Mouse (Mus musculus) C2C12 (cell line): Measurements from ENCODE around the gene Mrpl16. TPM values are rescaled to one million over a fixed set of nuclear protein-coding genes. Genes with fewer than 3 reads are reported as not detected.
A peak's percentile ranks its signal among the peaks of the same experiment; 100 is the strongest.

ENCODE experiments used
- H3K27me3 ChIP-seq: one replicate; pipeline ENCODE4 v1.6.1; 2011; ENCODE audit not compliant: control insufficient read depth, insufficient read depth, insufficient read length
- H3K36me3 ChIP-seq: one replicate; pipeline ENCODE4 v1.6.1; 2011; ENCODE audit not compliant: control insufficient read depth, insufficient read depth
- H3K4me3 ChIP-seq: one replicate; pipeline ENCODE4 v1.5.1; 2011; ENCODE audit warnings: mild to moderate bottlenecking, control low read depth; ENCODE audit not compliant: poor library complexity, insufficient read depth, severe bottlenecking
- H3K79me2 ChIP-seq: one replicate; pipeline ENCODE4 v1.6.1; 2011; ENCODE audit not compliant: control insufficient read depth, insufficient read depth
- H3K79me3 ChIP-seq: one replicate; pipeline ENCODE4 v1.6.1; 2011; ENCODE audit warnings: low read depth, control low read depth
- H3ac ChIP-seq: one replicate; pipeline ENCODE3; 2011; ENCODE audit warnings: low read depth; ENCODE audit not compliant: control insufficient read depth, insufficient read length
- CEBPB ChIP-seq: IDR thresholded peaks from one replicate; pipeline ENCODE4 v1.6.1; 2011; ENCODE audit warnings: low read depth, mild to moderate bottlenecking, control low read depth, moderate library complexity
- CTCF ChIP-seq: IDR thresholded peaks from one replicate; pipeline ENCODE4 v1.5.1; 2011; ENCODE audit not compliant: control insufficient read depth, insufficient read depth, insufficient read length
- FOSL1 ChIP-seq: IDR thresholded peaks from one replicate; pipeline ENCODE4 v1.8.0; 2011; ENCODE audit warnings: mild to moderate bottlenecking, low read length; ENCODE audit not compliant: poor library complexity, insufficient read depth, severe bottlenecking
- MAX ChIP-seq: IDR thresholded peaks from one replicate; pipeline ENCODE4 v1.6.1; 2011; ENCODE audit warnings: mild to moderate bottlenecking, control low read depth
- MYOD1 ChIP-seq: IDR thresholded peaks from one replicate; pipeline ENCODE4 v1.6.1; 2011; ENCODE audit warnings: low read depth; ENCODE audit not compliant: control insufficient read depth, insufficient read length
- MYOG ChIP-seq: IDR thresholded peaks from one replicate; pipeline ENCODE4 v1.6.1; 2011; ENCODE audit not compliant: control insufficient read depth, insufficient read length; ENCODE audit errors: extremely low read depth
- USF1 ChIP-seq: IDR thresholded peaks from one replicate; pipeline ENCODE4 v1.6.1; 2011; ENCODE audit warnings: low read depth, mild to moderate bottlenecking, control low read depth, moderate library complexity
- polyA plus RNA-seq: library from polyadenylated mRNA; unstranded; fragments of >200 nt; fragmentation: generic; extraction: Trizol; gene quantifications from one replicate; pipeline ENCODE4 v1.2.1, GENCODE M21; 2012; ENCODE audit warnings: missing spikeins

Gene Mrpl16
- polyA plus RNA-seq, 1 experiment = 60.5 TPM

- Histone ChIP-seq H3K36me3 (no peaks in the 10 kb centered on the region), H3K27me3 (no peaks in the 10 kb centered on the region), H3K79me3 (no peaks in the 10 kb centered on the region), H3K4me3 (peak overlapping the region; percentile 45), H3ac (no peak overlapping the region), H3K79me2 (no peaks in the 10 kb centered on the region)
- TF ChIP-seq CTCF = peak; percentile 35
- TF ChIP-seq CEBPB = no peak
- TF ChIP-seq FOSL1 = no peak
- no peak for TF ChIP-seq MAX
- TF ChIP-seq USF1 = no peak
Measured at GRCm38 (mm10) chr19:11819800-11820199, 49.6 kb downstream of the Mrpl16 start.

GRCm38 (mm10) chr19:11820211-11820610, 50.0 kb downstream of the Mrpl16 start:
- Histone ChIP-seq H3K79me3 (no peaks in the 10 kb centered on the region), H3K79me2 (no peaks in the 10 kb centered on the region), H3ac (no peak overlapping the region), H3K27me3 (no peaks in the 10 kb centered on the region), H3K36me3 (no peaks in the 10 kb centered on the region), H3K4me3 (no peak overlapping the region)
- TF ChIP-seq MYOG = no peak
- TF ChIP-seq FOSL1 = no peak
- no peak for TF ChIP-seq MAX
- TF ChIP-seq USF1 = no peak
- no peak for TF ChIP-seq CEBPB
- no peak for TF ChIP-seq CTCF
- no peak for TF ChIP-seq MYOD1

GRCm38 (mm10) chr19:11823346-11824065, 53.3 kb downstream of the Mrpl16 start:
- Histone ChIP-seq H3ac (no peak overlapping the region), H3K79me2 (no peaks in the 10 kb centered on the region), H3K4me3 (no peak overlapping the region), H3K79me3 (no peaks in the 10 kb centered on the region), H3K27me3 (no peaks in the 10 kb centered on the region), H3K36me3 (no peaks in the 10 kb centered on the region)
- TF ChIP-seq MYOD1 = no peak
- TF ChIP-seq CEBPB = no peak
- no peak for TF ChIP-seq MAX
- no peak for TF ChIP-seq MYOG
- no peak for TF ChIP-seq USF1
- no peak for TF ChIP-seq FOSL1
- no peak for TF ChIP-seq CTCF

Other genes with a start within 250 kb of the Mrpl16 start
- not detected for gene Ms4a4d, start 233.6 kb upstream of the Mrpl16 start, polyA plus RNA-seq
- gene Ms4a6d, start 165.5 kb upstream of the Mrpl16 start, polyA plus RNA-seq = not detected
- gene Ms4a2, start 146.7 kb upstream of the Mrpl16 start, polyA plus RNA-seq = not detected
- gene Ms4a3, start 129.5 kb upstream of the Mrpl16 start, polyA plus RNA-seq = not detected
- not detected for gene Oosp2, start 109.8 kb upstream of the Mrpl16 start, polyA plus RNA-seq
- not detected for gene Oosp1, start 79.2 kb upstream of the Mrpl16 start, polyA plus RNA-seq
- gene Oosp3, start 73.3 kb upstream of the Mrpl16 start, polyA plus RNA-seq = not detected
- not detected for gene Gif, start 22.8 kb upstream of the Mrpl16 start, polyA plus RNA-seq
- 5.4 TPM for gene Stx3, start 49.0 kb downstream of the Mrpl16 start, polyA plus RNA-seq
- not detected for gene Olfr1417, start 68.8 kb downstream of the Mrpl16 start, polyA plus RNA-seq
- not detected for gene Olfr1418, start 90.7 kb downstream of the Mrpl16 start, polyA plus RNA-seq
- not detected for gene Olfr1419, start 104.7 kb downstream of the Mrpl16 start, polyA plus RNA-seq
- gene Olfr1420, start 116.2 kb downstream of the Mrpl16 start, polyA plus RNA-seq = not detected
- gene Patl1, start 142.0 kb downstream of the Mrpl16 start, polyA plus RNA-seq = 13.3 TPM
- 14.3 TPM for gene Osbp, start 195.6 kb downstream of the Mrpl16 start, polyA plus RNA-seq